Mouse (Mus musculus): ENCODE measurements around the gene Cask. TPM values are rescaled to one million over a fixed set of nuclear protein-coding genes. Genes with fewer than 3 reads are reported as not detected.

Cask gene
- polyA plus RNA-seq, 1 experiment = 0.98 TPM

DNA sequence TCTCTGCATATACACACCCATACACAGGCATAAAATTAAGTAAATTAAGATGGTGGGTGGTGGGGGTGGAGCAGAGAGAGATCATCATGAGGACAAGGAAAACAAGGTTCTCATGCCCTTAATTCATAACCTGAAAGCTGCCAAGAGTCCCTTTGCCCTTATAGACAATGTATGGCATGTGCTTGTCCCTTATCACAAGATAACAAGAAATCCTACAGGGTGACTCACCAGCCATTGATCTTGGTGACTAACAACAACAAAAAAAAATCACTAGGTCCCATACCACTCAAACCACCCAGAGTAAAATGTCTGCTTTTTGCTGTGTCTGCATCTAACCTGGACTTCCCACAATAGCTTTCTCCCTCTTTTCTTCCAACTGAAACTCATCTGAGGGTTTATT, 366.7 kb downstream of the Cask start:
- Histone ChIP-seq H3K27ac (ENCODE audit: insufficient read depth, low read length) (no peak overlapping the region), H3K4me3 (ENCODE audit: extremely low read depth, insufficient read depth, insufficient read length) (no peak overlapping the region), H3K4me1 (ENCODE audit: control insufficient read depth, insufficient read depth, insufficient read length) (no peaks in the 10 kb centered on the region), H3K27me3 (ENCODE audit: control insufficient read depth, insufficient read depth, low read length) (no peaks in the 10 kb centered on the region), H3K36me3 (ENCODE audit: control insufficient read depth, insufficient read depth, low read length) (no peaks in the 10 kb centered on the region)
- no peak for DNase-seq (ENCODE audit: low read depth in 1 of 2, low spot score in 2 of 2)
- TF ChIP-seq CTCF (IDR thresholded peaks at IDR 0.05; ENCODE audit: extremely low read depth, insufficient read depth, insufficient read length, insufficient replicate concordance) = no peak
- TF ChIP-seq POLR2A (IDR thresholded peaks at IDR 0.05; ENCODE audit: low read depth, low read length) = no peak

DNA sequence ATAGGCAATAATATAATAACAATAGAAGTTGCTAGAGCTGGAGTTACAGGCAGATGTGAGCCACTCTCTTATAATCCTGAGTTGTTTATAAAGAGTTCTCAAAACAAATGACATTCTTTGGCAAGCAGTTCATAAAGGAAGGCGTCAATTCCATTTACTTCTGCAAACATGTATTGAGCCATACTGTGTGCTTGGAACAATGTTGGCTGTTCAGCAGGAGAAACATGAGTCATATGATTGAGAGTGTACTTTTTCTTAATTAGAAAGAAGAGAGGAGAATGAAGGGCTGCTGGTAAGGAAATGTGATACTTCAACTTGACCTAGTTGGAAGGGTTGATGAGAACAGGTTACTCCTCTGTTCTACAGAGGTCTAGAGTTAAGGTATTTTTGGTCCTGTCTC, 368.6 kb downstream of the Cask start:
- no peak overlapping the region for H3K27ac ChIP-seq (ENCODE audit: insufficient read depth, low read length)
- H3K27me3 ChIP-seq (ENCODE audit: control insufficient read depth, insufficient read depth, low read length) = no peaks in the 10 kb centered on the region
- no peaks in the 10 kb centered on the region for H3K36me3 ChIP-seq (ENCODE audit: control insufficient read depth, insufficient read depth, low read length)
- H3K4me1 ChIP-seq (ENCODE audit: control insufficient read depth, insufficient read depth, insufficient read length) = no peaks in the 10 kb centered on the region
- no peak for TF ChIP-seq CTCF (IDR thresholded peaks at IDR 0.05; ENCODE audit: extremely low read depth, insufficient read depth, insufficient read length, insufficient replicate concordance)
- no peak for TF ChIP-seq POLR2A (IDR thresholded peaks at IDR 0.05; ENCODE audit: low read depth, low read length)
- 78% methylated on average over 1 of the region's 1 CpGs for WGBS
- H3K4me3 ChIP-seq (ENCODE audit: extremely low read depth, insufficient read depth, insufficient read length) = no peak overlapping the region
- DNase-seq (ENCODE audit: low read depth in 1 of 2, low spot score in 2 of 2) = no peak

DNA sequence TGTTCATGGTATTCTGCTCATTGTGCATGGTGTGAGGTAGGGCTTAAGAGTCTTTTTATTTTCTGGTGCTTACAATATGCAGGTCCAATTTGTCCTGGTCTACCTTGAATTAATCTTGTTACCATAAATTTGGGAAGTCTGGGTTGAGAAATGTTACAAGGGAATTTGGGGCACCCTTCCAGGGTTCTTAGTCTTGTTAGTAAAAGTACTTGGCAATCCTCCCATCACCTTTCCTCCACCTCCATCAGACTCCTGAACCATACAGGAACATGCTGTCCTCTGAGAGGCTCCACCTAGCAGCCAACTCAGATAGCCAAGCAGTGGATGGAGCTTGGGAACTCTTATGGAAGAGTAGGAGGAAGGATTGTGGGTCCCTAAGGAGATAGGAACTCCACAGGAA, 371.6 kb downstream of the Cask start:
- H3K27me3 ChIP-seq (ENCODE audit: control insufficient read depth, insufficient read depth, low read length) = no peaks in the 10 kb centered on the region
- H3K4me1 ChIP-seq (ENCODE audit: control insufficient read depth, insufficient read depth, insufficient read length) = no peaks in the 10 kb centered on the region
- no peak overlapping the region for H3K4me3 ChIP-seq (ENCODE audit: extremely low read depth, insufficient read depth, insufficient read length)
- H3K36me3 ChIP-seq (ENCODE audit: control insufficient read depth, insufficient read depth, low read length) = no peaks in the 10 kb centered on the region
- TF ChIP-seq POLR2A (IDR thresholded peaks at IDR 0.05; ENCODE audit: low read depth, low read length) = no peak
- no peak for TF ChIP-seq CTCF (IDR thresholded peaks at IDR 0.05; ENCODE audit: extremely low read depth, insufficient read depth, insufficient read length, insufficient replicate concordance)
- H3K27ac ChIP-seq (ENCODE audit: insufficient read depth, low read length) = no peak overlapping the region
- no peak for DNase-seq (ENCODE audit: low read depth in 1 of 2, low spot score in 2 of 2)

DNA sequence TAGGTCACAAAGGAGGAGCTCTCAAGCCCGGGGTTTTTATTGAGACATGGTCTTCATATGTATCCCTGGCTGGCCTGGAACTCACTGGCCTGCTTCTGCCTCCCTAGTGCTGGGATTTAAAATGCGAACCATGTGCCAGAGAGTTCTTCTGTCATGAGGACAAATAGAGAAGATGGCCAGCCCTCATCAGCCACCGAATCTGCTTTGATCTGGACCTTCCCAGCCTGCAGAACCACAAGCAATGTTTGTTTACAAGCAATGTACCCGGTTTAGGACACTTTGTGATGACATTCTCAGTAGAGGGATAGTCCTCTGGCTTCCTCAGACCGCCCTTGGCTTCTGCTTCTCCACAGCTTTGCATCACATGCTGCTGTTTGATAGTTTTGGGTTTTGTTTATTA, 372.9 kb downstream of the Cask start:
- Histone ChIP-seq H3K27ac (ENCODE audit: insufficient read depth, low read length) (no peak overlapping the region), H3K4me1 (ENCODE audit: control insufficient read depth, insufficient read depth, insufficient read length) (no peaks in the 10 kb centered on the region), H3K36me3 (ENCODE audit: control insufficient read depth, insufficient read depth, low read length) (no peaks in the 10 kb centered on the region), H3K27me3 (ENCODE audit: control insufficient read depth, insufficient read depth, low read length) (no peaks in the 10 kb centered on the region), H3K4me3 (ENCODE audit: extremely low read depth, insufficient read depth, insufficient read length) (no peak overlapping the region)
- DNase-seq (ENCODE audit: low read depth in 1 of 2, low spot score in 2 of 2) = no peak
- no peak for TF ChIP-seq POLR2A (IDR thresholded peaks at IDR 0.05; ENCODE audit: low read depth, low read length)
- no peak for TF ChIP-seq CTCF (IDR thresholded peaks at IDR 0.05; ENCODE audit: extremely low read depth, insufficient read depth, insufficient read length, insufficient replicate concordance)
- 74% methylated on average over 5 of the region's 5 CpGs for WGBS

DNA sequence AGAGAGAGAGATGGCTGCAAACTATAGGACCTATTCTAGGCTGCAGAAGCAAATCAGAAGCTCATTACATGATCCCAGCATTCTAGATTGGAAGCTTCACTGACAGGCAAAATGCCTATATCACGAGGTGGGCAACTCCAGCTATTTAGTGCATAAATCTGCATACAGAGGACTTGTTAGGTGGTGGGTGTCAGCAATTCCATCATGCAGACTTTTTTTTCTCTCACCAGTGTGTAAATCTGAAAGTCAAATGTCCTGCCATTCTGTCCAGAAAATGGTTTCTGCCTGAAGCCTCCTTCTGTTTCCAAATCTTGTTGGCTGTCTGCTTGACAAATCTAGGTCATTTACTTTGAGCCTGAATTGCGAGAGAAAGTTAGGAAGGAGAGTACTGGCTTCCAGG, 373.6 kb downstream of the Cask start:
- 67% methylated on average over 2 of the region's 2 CpGs for WGBS
- no peak for TF ChIP-seq CTCF (IDR thresholded peaks at IDR 0.05; ENCODE audit: extremely low read depth, insufficient read depth, insufficient read length, insufficient replicate concordance)
- no peak for TF ChIP-seq POLR2A (IDR thresholded peaks at IDR 0.05; ENCODE audit: low read depth, low read length)
- Histone ChIP-seq H3K4me1 (ENCODE audit: control insufficient read depth, insufficient read depth, insufficient read length) (no peaks in the 10 kb centered on the region), H3K4me3 (ENCODE audit: extremely low read depth, insufficient read depth, insufficient read length) (no peak overlapping the region), H3K36me3 (ENCODE audit: control insufficient read depth, insufficient read depth, low read length) (no peaks in the 10 kb centered on the region), H3K27ac (ENCODE audit: insufficient read depth, low read length) (no peak overlapping the region), H3K27me3 (ENCODE audit: control insufficient read depth, insufficient read depth, low read length) (no peaks in the 10 kb centered on the region)
- no peak for DNase-seq (ENCODE audit: low read depth in 1 of 2, low spot score in 2 of 2)

DNA sequence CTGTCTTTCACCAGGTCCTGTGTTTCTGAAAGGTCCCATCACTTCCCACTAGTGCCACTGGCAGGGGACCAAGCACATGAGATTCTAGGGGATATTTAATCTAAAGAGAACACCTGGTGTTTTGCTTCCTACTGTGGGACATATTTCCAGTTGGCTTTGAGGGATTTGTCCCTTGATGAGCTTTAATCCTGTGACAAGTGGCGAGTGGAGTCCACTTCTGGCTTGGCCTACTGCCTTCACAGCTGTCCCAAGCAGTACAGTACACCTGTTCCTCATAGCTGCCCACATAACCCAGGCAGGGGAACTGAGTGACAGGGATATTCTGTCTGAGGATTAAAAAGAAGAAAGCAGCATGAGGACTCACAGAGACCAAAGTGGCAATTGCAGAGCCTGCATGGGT, 375.8 kb downstream of the Cask start:
- no peaks in the 10 kb centered on the region for H3K36me3 ChIP-seq (ENCODE audit: control insufficient read depth, insufficient read depth, low read length)
- H3K27me3 ChIP-seq (ENCODE audit: control insufficient read depth, insufficient read depth, low read length) = no peaks in the 10 kb centered on the region
- 70% methylated on average over 1 of the region's 1 CpGs for WGBS
- H3K4me3 ChIP-seq (ENCODE audit: extremely low read depth, insufficient read depth, insufficient read length) = no peak overlapping the region
- no peak for TF ChIP-seq POLR2A (IDR thresholded peaks at IDR 0.05; ENCODE audit: low read depth, low read length)
- TF ChIP-seq CTCF (IDR thresholded peaks at IDR 0.05; ENCODE audit: extremely low read depth, insufficient read depth, insufficient read length, insufficient replicate concordance) = no peak
- no peak for DNase-seq (ENCODE audit: low read depth in 1 of 2, low spot score in 2 of 2)
- no peak overlapping the region for H3K27ac ChIP-seq (ENCODE audit: insufficient read depth, low read length)
- no peaks in the 10 kb centered on the region for H3K4me1 ChIP-seq (ENCODE audit: control insufficient read depth, insufficient read depth, insufficient read length)

DNA sequence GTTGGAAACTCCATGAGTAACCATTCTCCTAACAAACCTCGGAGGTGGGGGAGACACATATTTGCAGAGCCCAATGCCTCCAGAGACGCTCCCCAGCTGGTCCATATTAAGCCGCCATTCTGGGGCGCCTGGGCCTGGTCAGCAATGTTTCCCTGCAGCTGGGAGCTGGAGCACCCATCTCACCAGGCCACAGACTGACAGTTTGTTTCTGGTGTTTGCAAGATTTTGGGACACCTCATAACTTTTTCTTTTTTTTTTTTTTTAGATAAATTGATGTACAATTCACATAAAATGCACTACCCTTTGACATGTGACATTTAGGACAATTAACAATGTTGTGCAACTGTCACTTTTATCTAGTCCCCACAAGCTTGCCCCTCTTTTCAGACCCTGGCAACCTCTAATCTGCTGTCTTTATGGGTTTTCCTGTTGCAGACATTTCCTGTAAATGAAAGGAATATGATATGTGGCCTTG, 378.4 kb downstream of the Cask start:
- H3K4me1 ChIP-seq (ENCODE audit: control insufficient read depth, insufficient read depth, insufficient read length) = no peaks in the 10 kb centered on the region
- no peak overlapping the region for H3K27ac ChIP-seq (ENCODE audit: insufficient read depth, low read length)
- 74% methylated on average over 4 of the region's 4 CpGs for WGBS
- DNase-seq (ENCODE audit: low read depth in 1 of 2, low spot score in 2 of 2) = no peak
- H3K36me3 ChIP-seq (ENCODE audit: control insufficient read depth, insufficient read depth, low read length) = no peaks in the 10 kb centered on the region
- H3K27me3 ChIP-seq (ENCODE audit: control insufficient read depth, insufficient read depth, low read length) = no peaks in the 10 kb centered on the region
- no peak overlapping the region for H3K4me3 ChIP-seq (ENCODE audit: extremely low read depth, insufficient read depth, insufficient read length)
- TF ChIP-seq CTCF (IDR thresholded peaks at IDR 0.05; ENCODE audit: extremely low read depth, insufficient read depth, insufficient read length, insufficient replicate concordance) = no peak
- TF ChIP-seq POLR2A (IDR thresholded peaks at IDR 0.05; ENCODE audit: low read depth, low read length) = no peak

Data from spleen, adult 2 months (tissue).